Mouse (Mus musculus) cortical plate, adult 2 months (tissue): ENCODE results near the gene Tssk2.

Source experiments
- CTCF ChIP-seq: fragments of 200-500 bp; IDR thresholded peaks from 2 replicates; pipeline ENCODE4 v1.5.1; 2011; ENCODE audit warnings: mild to moderate bottlenecking, control low read depth, low read length; ENCODE audit not compliant: insufficient read depth; ENCODE audit errors: extremely low read depth
- POLR2A ChIP-seq: fragments of 200-500 bp; IDR thresholded peaks from 2 replicates; pipeline ENCODE4 v1.6.1; 2011; ENCODE audit warnings: mild to moderate bottlenecking, low read length, control low read depth; ENCODE audit not compliant: insufficient read depth; ENCODE audit errors: extremely low read depth

DNA sequence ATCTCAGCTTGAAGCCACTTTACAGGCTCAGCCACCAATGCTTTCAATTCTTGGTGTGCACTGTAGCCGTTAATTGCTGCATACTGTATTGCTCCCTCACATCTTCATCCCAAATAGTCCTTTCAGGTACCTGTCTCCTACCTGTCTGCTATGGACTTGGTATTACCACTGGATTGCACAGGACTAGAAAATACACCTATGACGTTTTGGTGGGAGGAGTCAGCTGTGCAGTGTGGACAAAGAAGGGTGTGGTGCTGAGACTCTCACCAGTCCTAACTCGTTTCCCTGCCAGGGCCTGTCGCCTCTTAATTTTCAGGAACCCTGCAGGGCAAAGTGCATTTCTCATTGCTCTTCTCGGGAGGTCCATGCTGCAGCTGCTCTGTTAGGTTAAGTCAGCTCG is 32.7 kb upstream of the Tssk2 start:
- TF ChIP-seq POLR2A, result no peak
- TF ChIP-seq CTCF, result no peak
